In genomic region chr8:54486555-54487273, GRCm38 (mm10) we compare ENCODE assay signal across 9 mouse cellular contexts. TPM values are rescaled to one million over a fixed set of nuclear protein-coding genes. Genes with fewer than 3 reads are reported as not detected.
DNase-seq lines count a peak whose midpoint lies in the region; ATAC-seq and TF ChIP-seq lines count a peak whose summit lies in the region.
"Had no signal": no experiment of that assay in that cellular context is flagged by ENCODE, and none has a peak within 500 bp of the region (broad histone marks: within the 10 kb centered on the region; RNA-seq: fewer than 3 reads in every experiment).

No protein-coding gene starts in this region.

- TF ChIP-seq CTCF in heart, adult 2 months (IDR thresholded peaks at IDR 0.05): 0 out of 2 replicates have a peak, but pooled peaks have one; percentile 5

- no peak for DNase-seq in kidney, adult 18-20 months
- DNase-seq in heart, adult 2 months: peak; percentile 31 to 36
- peak; percentile 9 for DNase-seq in kidney, postnatal 14 days
- DNase-seq in retina, postnatal 1 day: no peak
- DNase-seq in layer of hippocampus, postnatal 14 days (ENCODE audit: low spot score in 2 of 2): no peak
- no peak for DNase-seq in frontal cortex, adult 2 months (ENCODE audit: extremely low spot score in 1 of 2, low spot score in 1 of 2)
- DNase-seq: thymus, postnatal 25 days had no signal

- no peaks in the 10 kb centered on the region for H3K27me3 ChIP-seq in kidney, embryonic 14.5 days (ENCODE audit: control insufficient read depth, insufficient read depth, low read length)
- no peaks in the 10 kb centered on the region for H3K27me3 ChIP-seq in heart, adult 2 months (ENCODE audit: control insufficient read depth, insufficient read depth, low read length)
- no peaks in the 10 kb centered on the region for H3K27me3 ChIP-seq in myocyte (ENCODE audit: control insufficient read depth, insufficient read depth, insufficient read length)

- H3K4me2 ChIP-seq in kidney, embryonic 14.5 days (replicated peaks; ENCODE audit: low read depth, low read length): peak overlapping the region; percentile 28
- peak overlapping the region; percentile 47 for H3K4me2 ChIP-seq in myocyte (ENCODE audit: low read depth)

- H3K9me3 ChIP-seq in kidney, embryonic 14.5 days (ENCODE audit: control insufficient read depth, low read length): no peaks in the 10 kb centered on the region

- H3K4me1 ChIP-seq in kidney, embryonic 14.5 days (ENCODE audit: control insufficient read depth, insufficient read depth, low read length): 0 out of 2 replicates have a peak, but pooled peaks cover 6% of the 10 kb centered on the region
- no peaks in the 10 kb centered on the region; the same call in 1 of the 2 replicates for H3K4me1 ChIP-seq in heart, adult 2 months (ENCODE audit: control insufficient read depth, insufficient read depth, low read length)

- TF ChIP-seq EP300 in heart, adult 2 months (IDR thresholded peaks at IDR 0.05; ENCODE audit: insufficient read depth, low read depth, low read length): 0 out of 2 replicates have a peak, but pooled peaks have one; percentile 18

- TF ChIP-seq POLR2A in heart, adult 2 months (IDR thresholded peaks at IDR 0.05; ENCODE audit: insufficient read depth, low read depth, low read length): no peak
- no peak for TF ChIP-seq POLR2A in myocyte (IDR thresholded peaks at IDR 0.05; ENCODE audit: insufficient read length, low read depth)

- H3K4me3 ChIP-seq in kidney, embryonic 14.5 days (ENCODE audit: low read length): peak overlapping the region; percentile 21
- H3K4me3 ChIP-seq in heart, adult 2 months: peak overlapping the region; percentile 30
- H3K4me3 ChIP-seq in myocyte: no peak overlapping the region

- 14% methylated on average over 19 of the region's 19 CpGs for WGBS in kidney, embryonic 14.5 days
- WGBS in heart, adult 2 months: 23% methylated on average over 19 of the region's 19 CpGs

- intact Hi-C loops in heart, adult 2 months (cut with DNase I): loop anchor here (2.0 kb wide), 1 partner anchor 92 kb away; no protein-coding TSS in a partner anchor

- H3K79me2 ChIP-seq in heart, adult 2 months (replicated peaks; ENCODE audit: control insufficient read depth, insufficient read depth, low read length): no peaks in the 10 kb centered on the region
- no peaks in the 10 kb centered on the region for H3K79me2 ChIP-seq in myocyte (ENCODE audit: control insufficient read depth, insufficient read depth)

- ATAC-seq in kidney, embryonic 14.5 days (ENCODE audit: low FRiP score, low TSS enrichment): no peak

- no peaks in the 10 kb centered on the region for H3K36me3 ChIP-seq in kidney, embryonic 14.5 days (ENCODE audit: control insufficient read depth, insufficient read depth, low read length)
- no peaks in the 10 kb centered on the region for H3K36me3 ChIP-seq in heart, adult 2 months (ENCODE audit: control insufficient read depth, insufficient read depth, low read length)
- H3K36me3 ChIP-seq in myocyte (ENCODE audit: control insufficient read depth, insufficient read depth): no peaks in the 10 kb centered on the region

- H3K27ac ChIP-seq in kidney, embryonic 14.5 days (ENCODE audit: low read depth, low read length): no peak overlapping the region
- peak overlapping the region; percentile 39 for H3K27ac ChIP-seq in heart, adult 2 months

- no peak overlapping the region for H3ac ChIP-seq in myocyte (ENCODE audit: control insufficient read depth, insufficient read length)

- peak overlapping the region; percentile 25; the same call in 1 of the 2 replicates for H3K9ac ChIP-seq in kidney, embryonic 14.5 days (ENCODE audit: low read depth, low read length)
- H3K9ac ChIP-seq in heart, adult 2 months (ENCODE audit: low read depth, low read length): peak overlapping the region; percentile 4; the same call in 1 of the 2 replicates

TF ChIP-seq in myocyte, 11 proteins besides CTCF, POLR2A, EP300 and RAD21:
- TF ChIP-seq CEBPB (IDR thresholded peaks at IDR 0.05; ENCODE audit: insufficient read depth, poor library complexity, severe bottlenecking): no peak
- no peak for TF ChIP-seq MYOG (IDR thresholded peaks at IDR 0.05; ENCODE audit: control insufficient read depth in 1 of 3, insufficient read depth in 1 of 3, insufficient read length in 2 of 3, low read depth in 2 of 3)
- TF ChIP-seq REST (IDR thresholded peaks at IDR 0.05; ENCODE audit: insufficient read depth, insufficient read length): no peak

RNA-seq across cellular contexts. Expression of gene Asb5, which starts 42.7 kb away (rescaled TPM):
- 7.0 and 9.7 TPM in 2 replicates for polyA plus RNA-seq in kidney, embryonic 14.5 days (2014; fragmentation: Nextera tagmentation; extraction: Ambion mirVana)
- 10 to 100 TPM; 18.6 to 22.6 TPM for total RNA-seq in heart, adult 2 months (2021)
- polyA plus RNA-seq in heart, adult 2 months (2012; rRNA removed): 25.4 and 54.8 TPM in 2 replicates
- 144 TPM for polyA plus RNA-seq in myocyte (2012; fragmentation: generic; extraction: Trizol)
- total RNA-seq in layer of hippocampus, postnatal 14 days (2021): 1 to 10 TPM in 1 of 2 experiments, under 1 TPM in 1; 0.52 to 2.1 TPM
- 3.7 and 3.9 TPM in 2 replicates for polyA plus RNA-seq in frontal cortex, adult 2 months (2012; rRNA removed)

RNA-seq across cellular contexts. Expression of gene Spcs3, which starts 43.1 kb away (rescaled TPM):
- polyA plus RNA-seq in kidney, embryonic 14.5 days (2014; fragmentation: Nextera tagmentation; extraction: Ambion mirVana): 66.2 and 99.4 TPM in 2 replicates
- 10 to 100 TPM; 44.8 to 56.8 TPM for total RNA-seq in heart, adult 2 months (2021)
- polyA plus RNA-seq in heart, adult 2 months (2012; rRNA removed): 11.2 and 26.9 TPM in 2 replicates
- polyA plus RNA-seq in myocyte (2012; fragmentation: generic; extraction: Trizol): 18.3 TPM
- total RNA-seq in layer of hippocampus, postnatal 14 days (2021): 10 to 100 TPM; 34.4 to 36.0 TPM
- polyA plus RNA-seq in frontal cortex, adult 2 months (2012; rRNA removed): 44.4 and 47.2 TPM in 2 replicates

Comparison
In these comparisons a context has a peak if more than half of its experiments do, and no peak if none do; other contexts are left out.
1. DNase-seq: peak in heart, adult 2 months (2 of 2) and kidney, postnatal 14 days (single experiment); none in kidney, adult 18-20 months (single experiment), retina, postnatal 1 day (single experiment), layer of hippocampus, postnatal 14 days (0 of 2) and frontal cortex, adult 2 months (0 of 2).